Mouse (Mus musculus): ENCODE data around the gene Csrnp3. TPM values are rescaled to one million over a fixed set of nuclear protein-coding genes. Genes with fewer than 3 reads are reported as not detected.
A peak's percentile ranks its signal among the peaks of the same experiment; 100 is the strongest.

Gene Csrnp3
- polyA plus RNA-seq, 1 experiment from 2014 or later, result 1.2 TPM

- Histone ChIP-seq H3K4me2 (ENCODE audit: low read depth, low read length) (no peak overlapping the region), H3K9me3 (replicated peaks; ENCODE audit: control insufficient read depth, low read length) (no peaks in the 10 kb centered on the region), H3K27me3 (ENCODE audit: control insufficient read depth, insufficient read depth, low read length) (no peaks in the 10 kb centered on the region), H3K4me1 (ENCODE audit: control insufficient read depth, insufficient read depth, low read length) (peaks cover 2% of the 10 kb centered on the region; the same call in 1 of the 2 replicates), H3K27ac (ENCODE audit: low read length) (no peak overlapping the region), H3K9ac (ENCODE audit: low read length) (no peak overlapping the region), H3K36me3 (ENCODE audit: control insufficient read depth, insufficient read depth) (no peaks in the 10 kb centered on the region), H3K4me3 (ENCODE audit: low read length) (no peak overlapping the region)
- ATAC-seq (replicated peaks; ENCODE audit: extremely low read depth, insufficient read depth, low FRiP score), result no peak
- WGBS, result 91% methylated on average over 1 of the region's 1 CpGs
Measured at GRCm38 (mm10) chr2:65955804-65956203, 110.2 kb downstream of the Csrnp3 start.

GRCm38 (mm10) chr2:65956727-65957126 lies 111.2 kb downstream of the Csrnp3 start:
- Histone ChIP-seq H3K27ac (ENCODE audit: low read length) (no peak overlapping the region), H3K4me1 (ENCODE audit: control insufficient read depth, insufficient read depth, low read length) (peaks cover 2% of the 10 kb centered on the region; the same call in 1 of the 2 replicates), H3K4me3 (ENCODE audit: low read length) (no peak overlapping the region), H3K4me2 (ENCODE audit: low read depth, low read length) (no peak overlapping the region), H3K36me3 (ENCODE audit: control insufficient read depth, insufficient read depth) (no peaks in the 10 kb centered on the region), H3K9me3 (replicated peaks; ENCODE audit: control insufficient read depth, low read length) (no peaks in the 10 kb centered on the region), H3K9ac (ENCODE audit: low read length) (no peak overlapping the region), H3K27me3 (ENCODE audit: control insufficient read depth, insufficient read depth, low read length) (no peaks in the 10 kb centered on the region)
- no peak for ATAC-seq (replicated peaks; ENCODE audit: extremely low read depth, insufficient read depth, low FRiP score)
- WGBS, result 86% methylated on average over 9 of the region's 9 CpGs

- WGBS, result 69% methylated on average over 4 of the region's 4 CpGs
- no peak for ATAC-seq (replicated peaks; ENCODE audit: extremely low read depth, insufficient read depth, low FRiP score)
Measured at GRCm38 (mm10) chr2:65963420-65963819, 117.9 kb downstream of the Csrnp3 start.

GRCm38 (mm10) chr2:65968810-65969209 lies 123.2 kb downstream of the Csrnp3 start:
- ATAC-seq (replicated peaks; ENCODE audit: extremely low read depth, insufficient read depth, low FRiP score), result no peak
- H3K4me2 ChIP-seq (ENCODE audit: low read depth, low read length), result no peak overlapping the region
- H3K27ac ChIP-seq (ENCODE audit: low read length), result no peak overlapping the region
- no peak overlapping the region for H3K9ac ChIP-seq (ENCODE audit: low read length)
- WGBS, result 81% methylated on average over 4 of the region's 4 CpGs
- H3K4me3 ChIP-seq (ENCODE audit: low read length), result no peak overlapping the region
- H3K4me1 ChIP-seq (ENCODE audit: control insufficient read depth, insufficient read depth, low read length), result no peaks in the 10 kb centered on the region
- H3K27me3 ChIP-seq (ENCODE audit: control insufficient read depth, insufficient read depth, low read length), result 0 out of 2 replicates have a peak, but pooled peaks cover 9% of the 10 kb centered on the region
- no peaks in the 10 kb centered on the region for H3K36me3 ChIP-seq (ENCODE audit: control insufficient read depth, insufficient read depth)
- peaks cover 6% of the 10 kb centered on the region; the same call in 1 of the 2 replicates for H3K9me3 ChIP-seq (replicated peaks; ENCODE audit: control insufficient read depth, low read length)

More at GRCm38 (mm10) chr2:65963420-65963819, 117.9 kb downstream of the Csrnp3 start:
- H3K4me2 ChIP-seq (ENCODE audit: low read depth, low read length), result no peak overlapping the region
- H3K27me3 ChIP-seq (ENCODE audit: control insufficient read depth, insufficient read depth, low read length), result no peaks in the 10 kb centered on the region
- H3K9ac ChIP-seq (ENCODE audit: low read length), result no peak overlapping the region
- H3K36me3 ChIP-seq (ENCODE audit: control insufficient read depth, insufficient read depth), result no peaks in the 10 kb centered on the region
- no peaks in the 10 kb centered on the region for H3K4me1 ChIP-seq (ENCODE audit: control insufficient read depth, insufficient read depth, low read length)
- no peaks in the 10 kb centered on the region for H3K9me3 ChIP-seq (replicated peaks; ENCODE audit: control insufficient read depth, low read length)
- no peak overlapping the region for H3K4me3 ChIP-seq (ENCODE audit: low read length)
- H3K27ac ChIP-seq (ENCODE audit: low read length), result no peak overlapping the region

GRCm38 (mm10) chr2:65973907-65974306 lies 128.3 kb downstream of the Csrnp3 start:
- 85% methylated on average over 4 of the region's 4 CpGs for WGBS
- Histone ChIP-seq H3K9ac (ENCODE audit: low read length) (no peak overlapping the region), H3K9me3 (replicated peaks; ENCODE audit: control insufficient read depth, low read length) (peaks cover 9% of the 10 kb centered on the region; the same call in 1 of the 2 replicates), H3K4me1 (ENCODE audit: control insufficient read depth, insufficient read depth, low read length) (no peaks in the 10 kb centered on the region), H3K4me3 (ENCODE audit: low read length) (no peak overlapping the region), H3K27ac (ENCODE audit: low read length) (no peak overlapping the region), H3K27me3 (ENCODE audit: control insufficient read depth, insufficient read depth, low read length) (peaks cover 34% of the 10 kb centered on the region), H3K4me2 (ENCODE audit: low read depth, low read length) (no peak overlapping the region), H3K36me3 (ENCODE audit: control insufficient read depth, insufficient read depth) (no peaks in the 10 kb centered on the region)
- ATAC-seq (replicated peaks; ENCODE audit: extremely low read depth, insufficient read depth, low FRiP score), result no peak

GRCm38 (mm10) chr2:65975383-65975782 lies 129.8 kb downstream of the Csrnp3 start:
- Histone ChIP-seq H3K27ac (ENCODE audit: low read length) (no peak overlapping the region), H3K9me3 (replicated peaks; ENCODE audit: control insufficient read depth, low read length) (peaks cover 9% of the 10 kb centered on the region; the same call in 1 of the 2 replicates), H3K4me1 (ENCODE audit: control insufficient read depth, insufficient read depth, low read length) (peaks cover 11% of the 10 kb centered on the region), H3K4me3 (ENCODE audit: low read length) (no peak overlapping the region), H3K27me3 (ENCODE audit: control insufficient read depth, insufficient read depth, low read length) (peaks cover 36% of the 10 kb centered on the region), H3K9ac (ENCODE audit: low read length) (no peak overlapping the region), H3K4me2 (ENCODE audit: low read depth, low read length) (no peak overlapping the region), H3K36me3 (ENCODE audit: control insufficient read depth, insufficient read depth) (no peaks in the 10 kb centered on the region)
- 80% methylated on average over 5 of the region's 5 CpGs for WGBS
- no peak for ATAC-seq (replicated peaks; ENCODE audit: extremely low read depth, insufficient read depth, low FRiP score)

GRCm38 (mm10) chr2:65979338-65980053 lies 133.9 kb downstream of the Csrnp3 start:
- ATAC-seq (replicated peaks; ENCODE audit: extremely low read depth, insufficient read depth, low FRiP score), result peak; percentile 87
- peaks cover 15% of the 10 kb centered on the region for H3K4me1 ChIP-seq (ENCODE audit: control insufficient read depth, insufficient read depth, low read length)
- peaks cover 43% of the 10 kb centered on the region for H3K27me3 ChIP-seq (ENCODE audit: control insufficient read depth, insufficient read depth, low read length)
- H3K4me3 ChIP-seq (ENCODE audit: low read length), result peak overlapping the region; percentile 22; the same call in 1 of the 2 replicates
- WGBS, result 39% methylated on average over 17 of the region's 17 CpGs
- no peak overlapping the region; the same call in 1 of the 2 replicates for H3K27ac ChIP-seq (ENCODE audit: low read length)
- no peaks in the 10 kb centered on the region for H3K36me3 ChIP-seq (ENCODE audit: control insufficient read depth, insufficient read depth)
- H3K9ac ChIP-seq (ENCODE audit: low read length), result no peak overlapping the region
- H3K9me3 ChIP-seq (replicated peaks; ENCODE audit: control insufficient read depth, low read length), result no peaks in the 10 kb centered on the region
- peak overlapping the region; percentile 51 for H3K4me2 ChIP-seq (ENCODE audit: low read depth, low read length)

- no peak overlapping the region for H3K9ac ChIP-seq (ENCODE audit: low read length)
- H3K4me1 ChIP-seq (ENCODE audit: control insufficient read depth, insufficient read depth, low read length), result peaks cover 17% of the 10 kb centered on the region
- H3K27ac ChIP-seq (ENCODE audit: low read length), result no peak overlapping the region
- no peak overlapping the region for H3K4me2 ChIP-seq (ENCODE audit: low read depth, low read length)
- H3K27me3 ChIP-seq (ENCODE audit: control insufficient read depth, insufficient read depth, low read length), result peaks cover 50% of the 10 kb centered on the region
- H3K36me3 ChIP-seq (ENCODE audit: control insufficient read depth, insufficient read depth), result no peaks in the 10 kb centered on the region
- 84% methylated on average over 6 of the region's 6 CpGs for WGBS
- ATAC-seq (replicated peaks; ENCODE audit: extremely low read depth, insufficient read depth, low FRiP score), result no peak
- H3K4me3 ChIP-seq (ENCODE audit: low read length), result no peak overlapping the region
- H3K9me3 ChIP-seq (replicated peaks; ENCODE audit: control insufficient read depth, low read length), result no peaks in the 10 kb centered on the region
Measured at GRCm38 (mm10) chr2:65981470-65981869, 135.9 kb downstream of the Csrnp3 start.

- Histone ChIP-seq H3K4me2 (ENCODE audit: low read depth, low read length) (no peak overlapping the region), H3K27me3 (ENCODE audit: control insufficient read depth, insufficient read depth, low read length) (peaks cover 51% of the 10 kb centered on the region)
Measured at GRCm38 (mm10) chr2:65981965-65982364, 136.4 kb downstream of the Csrnp3 start.

More at GRCm38 (mm10) chr2:65981965-65982364, 136.4 kb downstream of the Csrnp3 start:
- Histone ChIP-seq H3K9ac (ENCODE audit: low read length) (no peak overlapping the region), H3K9me3 (replicated peaks; ENCODE audit: control insufficient read depth, low read length) (no peaks in the 10 kb centered on the region), H3K27ac (ENCODE audit: low read length) (no peak overlapping the region), H3K4me1 (ENCODE audit: control insufficient read depth, insufficient read depth, low read length) (peaks cover 17% of the 10 kb centered on the region), H3K36me3 (ENCODE audit: control insufficient read depth, insufficient read depth) (no peaks in the 10 kb centered on the region), H3K4me3 (ENCODE audit: low read length) (no peak overlapping the region)
- WGBS, result 33% methylated on average over 4 of the region's 4 CpGs
- ATAC-seq (replicated peaks; ENCODE audit: extremely low read depth, insufficient read depth, low FRiP score), result peak; percentile 78

All from heart, embryonic 16.5 days (tissue).